Mouse (Mus musculus): ENCODE measurements around the gene Rab29. TPM values are rescaled to one million over a fixed set of nuclear protein-coding genes. Genes with fewer than 3 reads are reported as not detected.

Rab29 gene
- polyA plus RNA-seq, 1 experiment = 9.3 TPM

- TF ChIP-seq CTCF (IDR thresholded peaks at IDR 0.05; ENCODE audit: extremely low read depth, insufficient read depth, low read length) (no peak), POLR2A (IDR thresholded peaks at IDR 0.05; ENCODE audit: extremely low read depth, insufficient read depth, low read length) (no peak)
- H3K4me3 ChIP-seq (ENCODE audit: insufficient read depth, low read length) = peak overlapping the region; percentile 80
- peak overlapping the region; percentile 75 for H3K27ac ChIP-seq (ENCODE audit: insufficient read depth, low read length)
- peaks cover 2% of the 10 kb centered on the region; the same call in 1 of the 2 replicates for H3K4me1 ChIP-seq (ENCODE audit: control insufficient read depth, insufficient read depth, low read length)
Observed at GRCm38 (mm10) chr1:131828297-131829126, 38.5 kb upstream of the Rab29 start.

GRCm38 (mm10) chr1:131829279-131829678 lies 37.7 kb upstream of the Rab29 start:
- no peak overlapping the region for H3K27ac ChIP-seq (ENCODE audit: insufficient read depth, low read length)
- TF ChIP-seq CTCF (IDR thresholded peaks at IDR 0.05; ENCODE audit: extremely low read depth, insufficient read depth, low read length) (no peak), POLR2A (IDR thresholded peaks at IDR 0.05; ENCODE audit: extremely low read depth, insufficient read depth, low read length) (no peak)
- peak overlapping the region; percentile 80; the same call in 1 of the 2 replicates for H3K4me3 ChIP-seq (ENCODE audit: insufficient read depth, low read length)
- H3K4me1 ChIP-seq (ENCODE audit: control insufficient read depth, insufficient read depth, low read length) = peaks cover 2% of the 10 kb centered on the region; the same call in 1 of the 2 replicates

- TF ChIP-seq POLR2A (IDR thresholded peaks at IDR 0.05; ENCODE audit: extremely low read depth, insufficient read depth, low read length) (no peak), CTCF (IDR thresholded peaks at IDR 0.05; ENCODE audit: extremely low read depth, insufficient read depth, low read length) (no peak)
- peaks cover 2% of the 10 kb centered on the region; the same call in 1 of the 2 replicates for H3K4me1 ChIP-seq (ENCODE audit: control insufficient read depth, insufficient read depth, low read length)
- no peak overlapping the region for H3K27ac ChIP-seq (ENCODE audit: insufficient read depth, low read length)
- peak overlapping the region; percentile 80; the same call in 1 of the 2 replicates for H3K4me3 ChIP-seq (ENCODE audit: insufficient read depth, low read length)
Observed at GRCm38 (mm10) chr1:131830561-131830960, 36.5 kb upstream of the Rab29 start.

- Histone ChIP-seq H3K4me3 (ENCODE audit: insufficient read depth, low read length) (peak overlapping the region; percentile 80; the same call in 1 of the 2 replicates), H3K27ac (ENCODE audit: insufficient read depth, low read length) (no peak overlapping the region), H3K4me1 (ENCODE audit: control insufficient read depth, insufficient read depth, low read length) (peaks cover 2% of the 10 kb centered on the region; the same call in 1 of the 2 replicates)
- TF ChIP-seq POLR2A (IDR thresholded peaks at IDR 0.05; ENCODE audit: extremely low read depth, insufficient read depth, low read length) (no peak), CTCF (IDR thresholded peaks at IDR 0.05; ENCODE audit: extremely low read depth, insufficient read depth, low read length) (no peak)
Observed at GRCm38 (mm10) chr1:131830971-131831641, 35.9 kb upstream of the Rab29 start.

- Histone ChIP-seq H3K4me1 (ENCODE audit: control insufficient read depth, insufficient read depth, low read length) (no peaks in the 10 kb centered on the region), H3K27ac (ENCODE audit: insufficient read depth, low read length) (no peak overlapping the region), H3K4me3 (ENCODE audit: insufficient read depth, low read length) (no peak overlapping the region)
- TF ChIP-seq POLR2A (IDR thresholded peaks at IDR 0.05; ENCODE audit: extremely low read depth, insufficient read depth, low read length) = no peak
Observed at GRCm38 (mm10) chr1:131837035-131837434, 30.0 kb upstream of the Rab29 start.

- Histone ChIP-seq H3K4me1 (ENCODE audit: control insufficient read depth, insufficient read depth, low read length) (no peaks in the 10 kb centered on the region), H3K27ac (ENCODE audit: insufficient read depth, low read length) (no peak overlapping the region), H3K4me3 (ENCODE audit: insufficient read depth, low read length) (no peak overlapping the region)
- TF ChIP-seq CTCF (IDR thresholded peaks at IDR 0.05; ENCODE audit: extremely low read depth, insufficient read depth, low read length) (no peak), POLR2A (IDR thresholded peaks at IDR 0.05; ENCODE audit: extremely low read depth, insufficient read depth, low read length) (no peak)
Observed at GRCm38 (mm10) chr1:131838542-131838941, 28.5 kb upstream of the Rab29 start.

GRCm38 (mm10) chr1:131839279-131839678 lies 27.7 kb upstream of the Rab29 start:
- TF ChIP-seq POLR2A (IDR thresholded peaks at IDR 0.05; ENCODE audit: extremely low read depth, insufficient read depth, low read length) (no peak), CTCF (IDR thresholded peaks at IDR 0.05; ENCODE audit: extremely low read depth, insufficient read depth, low read length) (no peak)
- 0 out of 2 replicates have a peak overlapping the region, but pooled peaks have one; percentile 44 for H3K27ac ChIP-seq (ENCODE audit: insufficient read depth, low read length)
- no peak overlapping the region for H3K4me3 ChIP-seq (ENCODE audit: insufficient read depth, low read length)
- H3K4me1 ChIP-seq (ENCODE audit: control insufficient read depth, insufficient read depth, low read length) = no peaks in the 10 kb centered on the region

GRCm38 (mm10) chr1:131842221-131842620 lies 24.8 kb upstream of the Rab29 start:
- Histone ChIP-seq H3K4me3 (ENCODE audit: insufficient read depth, low read length) (no peak overlapping the region), H3K4me1 (ENCODE audit: control insufficient read depth, insufficient read depth, low read length) (no peaks in the 10 kb centered on the region), H3K27ac (ENCODE audit: insufficient read depth, low read length) (no peak overlapping the region)
- TF ChIP-seq CTCF (IDR thresholded peaks at IDR 0.05; ENCODE audit: extremely low read depth, insufficient read depth, low read length) (no peak), POLR2A (IDR thresholded peaks at IDR 0.05; ENCODE audit: extremely low read depth, insufficient read depth, low read length) (no peak)

- TF ChIP-seq CTCF (IDR thresholded peaks at IDR 0.05; ENCODE audit: extremely low read depth, insufficient read depth, low read length) (no peak), POLR2A (IDR thresholded peaks at IDR 0.05; ENCODE audit: extremely low read depth, insufficient read depth, low read length) (no peak)
- no peaks in the 10 kb centered on the region for H3K4me1 ChIP-seq (ENCODE audit: control insufficient read depth, insufficient read depth, low read length)
Observed at GRCm38 (mm10) chr1:131843758-131844157, 23.3 kb upstream of the Rab29 start.

More at GRCm38 (mm10) chr1:131843758-131844157, 23.3 kb upstream of the Rab29 start:
- Histone ChIP-seq H3K27ac (ENCODE audit: insufficient read depth, low read length) (no peak overlapping the region), H3K4me3 (ENCODE audit: insufficient read depth, low read length) (no peak overlapping the region)
